Mouse (Mus musculus) lung, postnatal 4 days (tissue): Measurements from ENCODE around the gene Mettl27.
"Not testable (repeated sequence)": the region's sequence is repeated elsewhere in the genome, so short reads cannot be mapped to it uniquely, and the experiment has no call there.

ENCODE experiments used
- DNase-seq, 2 experiments: peaks; one replicate each; pipeline ENCODE4 v3.0.0; 2021

Gene Mettl27

GRCm38 (mm10) chr5:134959114-134959513 is 26.9 kb downstream of the Mettl27 start:
- DNase-seq = no peak

- no peak for DNase-seq
Measured at GRCm38 (mm10) chr5:134960430-134960829, 28.3 kb downstream of the Mettl27 start.

- no peak for DNase-seq
Measured at GRCm38 (mm10) chr5:134961519-134961918, 29.4 kb downstream of the Mettl27 start.

DNA sequence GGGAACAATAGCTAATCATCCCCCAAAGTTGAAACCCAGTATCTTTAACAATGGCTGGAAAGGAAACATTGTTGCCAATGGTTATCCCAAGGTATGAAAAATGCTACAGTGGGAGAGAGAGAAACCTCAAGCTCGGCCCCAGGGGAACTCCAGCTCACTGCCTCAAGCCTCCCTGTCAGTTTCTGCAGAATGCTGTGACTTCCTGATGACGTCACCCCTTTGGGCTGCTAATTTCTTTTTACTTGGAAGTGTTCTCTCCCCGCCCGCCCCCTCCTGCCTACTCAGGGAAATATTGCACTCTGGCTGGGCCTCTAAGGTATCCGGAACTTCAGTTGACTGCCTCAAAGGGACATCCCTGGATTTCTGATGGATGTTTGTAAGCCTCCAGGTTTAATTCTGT is 31.4 kb downstream of the Mettl27 start:
- peak; percentile 74 to 77 for DNase-seq

GRCm38 (mm10) chr5:134964655-134965054 is 32.5 kb downstream of the Mettl27 start:
- DNase-seq = not testable (repeated sequence)

DNA sequence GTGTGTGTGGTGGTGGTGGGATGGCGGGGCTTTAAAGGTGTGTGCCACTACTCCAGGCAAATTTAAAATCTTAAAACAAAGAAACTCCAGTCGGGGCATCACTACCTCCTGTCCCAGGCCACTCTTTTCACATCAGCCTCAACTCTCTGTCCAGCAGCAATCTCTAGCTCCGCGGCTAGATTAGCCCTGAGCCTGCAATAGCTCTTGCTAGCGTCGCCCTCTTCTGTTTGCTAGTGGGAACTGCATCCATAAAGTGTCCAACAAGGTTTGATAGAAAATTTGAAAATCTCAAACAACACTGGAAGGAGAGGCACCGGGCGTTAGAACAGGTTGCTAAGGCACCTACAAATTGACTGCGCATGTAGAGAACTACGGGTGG is 33.3 kb downstream of the Mettl27 start:
- DNase-seq = peak; percentile 65 to 86

DNA sequence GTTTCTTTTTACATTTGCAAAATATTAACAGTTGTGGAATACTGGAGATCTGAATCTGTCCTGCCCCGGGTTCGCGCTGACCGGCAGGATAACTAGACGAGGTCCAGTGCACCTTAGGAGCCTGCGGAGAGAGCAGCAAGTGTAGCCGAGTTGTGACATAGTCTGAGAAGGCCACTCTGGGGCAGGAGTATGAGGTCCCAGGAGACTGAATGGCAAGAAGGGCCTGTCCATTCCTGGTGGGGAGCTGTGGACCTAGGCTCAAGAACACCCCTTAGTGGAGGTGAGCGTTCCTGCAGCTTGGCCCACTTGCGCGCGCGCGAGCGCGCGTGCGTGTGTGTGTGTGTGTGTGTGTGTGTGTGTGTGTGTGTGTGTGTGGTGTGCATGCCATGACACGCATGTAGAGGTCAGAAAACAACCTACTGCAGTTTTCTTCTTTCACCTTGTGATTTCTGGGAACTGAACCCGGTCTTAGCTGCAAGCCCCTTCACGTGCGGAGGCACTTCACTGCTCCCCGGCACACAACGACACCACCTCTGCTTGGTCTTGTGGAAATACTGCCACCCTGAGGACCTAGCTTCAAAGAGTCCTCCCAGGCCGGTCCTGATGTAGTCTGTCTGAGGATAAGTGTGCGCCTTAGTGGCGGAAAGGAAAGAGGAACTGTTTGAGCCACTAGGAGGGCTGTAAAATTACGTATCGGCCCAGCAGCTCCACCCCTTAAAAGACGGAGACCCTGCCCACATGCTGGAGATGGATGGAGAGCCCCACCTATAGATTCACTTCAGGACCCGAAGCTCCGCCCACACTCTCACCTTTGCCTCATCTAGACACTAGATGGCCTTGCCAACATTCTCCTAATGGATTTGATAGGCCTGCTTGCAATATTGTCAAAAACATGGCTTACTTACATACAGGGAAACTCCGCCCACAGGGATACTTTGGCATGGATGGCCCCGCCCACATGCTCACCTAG is 34.0 kb downstream of the Mettl27 start:
- peak; percentile 70 to 81 for DNase-seq

DNA sequence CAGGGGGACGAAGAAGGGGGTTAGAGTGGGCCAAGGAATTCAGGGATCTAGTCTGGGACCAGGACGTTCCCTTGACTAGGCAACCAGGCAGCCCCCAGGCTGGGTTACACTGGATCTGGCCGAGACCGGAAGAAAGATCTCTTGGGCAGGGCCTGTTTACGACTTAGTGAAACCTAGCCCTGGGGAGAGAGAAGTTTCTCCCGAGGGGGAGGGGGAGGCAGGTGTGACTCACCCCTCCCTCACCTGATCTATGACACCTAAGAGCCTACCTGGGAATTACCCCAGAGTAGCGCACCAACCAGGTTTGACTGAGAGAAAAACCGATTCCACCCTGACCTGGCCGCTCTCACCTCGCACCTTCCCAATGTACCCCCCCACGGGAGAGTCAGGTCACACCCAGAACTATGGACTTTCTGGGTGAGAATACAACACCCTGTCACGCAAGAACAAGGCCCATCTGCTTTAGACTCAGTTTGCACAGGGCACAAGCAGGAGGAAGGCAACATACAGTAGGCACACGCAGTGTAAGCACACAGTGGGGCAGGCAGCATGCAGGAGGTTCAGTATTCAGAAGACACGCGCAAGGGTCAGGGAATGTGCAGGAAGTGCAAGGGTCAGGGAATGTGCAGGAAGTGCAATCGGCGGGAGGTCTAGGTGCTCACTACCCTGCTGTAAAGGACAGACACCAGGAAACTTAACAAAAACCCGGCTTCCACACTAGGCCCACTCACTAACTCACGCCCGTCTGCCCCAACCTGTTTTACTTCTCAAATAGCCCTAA is 35.2 kb downstream of the Mettl27 start:
- peak in 1 of 2 experiments; percentile 15 for DNase-seq

DNA sequence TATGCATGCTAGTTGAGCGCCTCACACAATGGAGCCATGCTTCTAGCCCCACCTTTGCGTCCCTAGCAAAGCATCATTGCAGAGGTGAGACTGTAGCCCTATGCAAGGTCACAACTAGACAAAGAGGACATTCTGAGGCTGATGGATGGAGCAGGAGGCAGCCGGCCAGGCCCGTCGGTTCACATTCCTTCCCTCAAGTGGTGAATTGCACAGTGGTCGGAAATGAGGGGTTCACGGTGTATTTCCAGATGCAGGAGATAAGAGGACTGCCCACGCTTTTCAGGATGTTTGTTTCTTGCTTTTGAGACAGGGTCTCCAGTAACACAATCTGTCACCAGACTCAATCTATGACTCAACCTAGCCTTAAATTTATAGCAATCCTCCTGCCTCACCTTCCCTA is 38.5 kb downstream of the Mettl27 start:
- DNase-seq = peak; percentile 55 to 75

- DNase-seq = no peak
Measured at GRCm38 (mm10) chr5:134973081-134973480, 40.9 kb downstream of the Mettl27 start.

DNA sequence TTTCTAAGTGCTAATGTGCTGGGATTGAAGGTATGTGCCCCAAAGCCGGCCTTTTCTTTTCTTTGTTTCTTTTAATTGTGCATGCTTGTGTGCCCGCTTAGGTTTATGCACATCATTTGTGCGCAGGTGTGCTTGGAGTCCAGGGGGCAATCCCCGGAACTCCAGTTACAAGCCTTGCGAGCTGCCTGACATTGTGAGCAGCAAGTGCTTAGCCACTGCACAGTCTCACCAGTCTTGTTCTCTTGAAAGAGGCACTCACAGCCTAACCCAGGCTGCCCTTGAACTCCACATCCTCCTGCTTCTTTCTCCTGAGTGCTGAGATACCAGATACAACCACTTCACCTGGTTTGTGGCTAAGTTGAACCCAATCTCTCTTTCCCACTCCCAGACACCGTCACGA is 41.4 kb downstream of the Mettl27 start:
- peak in 1 of 2 experiments; percentile 55 for DNase-seq

DNA sequence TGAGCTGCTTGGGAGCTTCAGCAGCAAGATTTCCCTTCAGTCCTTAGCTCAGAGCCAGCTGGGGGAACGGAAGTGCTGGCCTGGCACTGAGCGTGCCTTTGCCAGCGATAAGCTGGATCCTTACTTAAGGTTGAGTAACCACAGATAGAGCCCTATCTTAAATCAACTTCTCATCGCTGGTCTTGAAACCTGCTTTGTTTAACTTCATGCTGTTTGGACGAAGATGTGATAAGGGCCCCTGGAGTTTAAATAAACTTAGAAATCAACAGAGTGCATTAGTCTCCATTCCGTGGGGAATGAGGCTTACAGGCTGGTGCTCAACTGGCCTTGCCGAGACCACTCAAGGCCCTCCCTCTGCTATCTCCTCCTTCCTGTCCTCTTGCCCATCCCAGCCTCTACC is 42.1 kb downstream of the Mettl27 start:
- DNase-seq = peak; percentile 37 to 71

DNA sequence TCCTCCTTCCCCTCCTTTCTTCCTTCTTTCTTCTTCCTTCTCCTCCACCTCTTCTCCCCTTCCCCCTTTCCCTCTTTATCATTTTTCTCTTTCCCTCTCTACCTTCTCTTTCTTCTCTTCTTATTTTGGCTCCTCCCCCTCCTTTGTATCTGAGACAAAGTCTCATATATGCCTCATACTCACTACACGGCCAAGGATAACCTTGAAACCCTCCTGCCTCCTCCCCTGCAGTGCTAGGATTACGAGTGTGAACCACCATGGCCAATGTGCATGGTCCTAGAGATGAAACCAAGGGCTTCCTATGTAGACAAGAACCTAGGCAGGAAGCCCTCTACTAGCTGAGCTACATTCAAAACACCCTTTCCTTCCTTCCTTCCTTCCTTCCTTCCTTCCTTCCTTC is 42.8 kb downstream of the Mettl27 start:
- DNase-seq = no peak

GRCm38 (mm10) chr5:134976164-134976563 is 44.0 kb downstream of the Mettl27 start:
- DNase-seq = no peak

DNA sequence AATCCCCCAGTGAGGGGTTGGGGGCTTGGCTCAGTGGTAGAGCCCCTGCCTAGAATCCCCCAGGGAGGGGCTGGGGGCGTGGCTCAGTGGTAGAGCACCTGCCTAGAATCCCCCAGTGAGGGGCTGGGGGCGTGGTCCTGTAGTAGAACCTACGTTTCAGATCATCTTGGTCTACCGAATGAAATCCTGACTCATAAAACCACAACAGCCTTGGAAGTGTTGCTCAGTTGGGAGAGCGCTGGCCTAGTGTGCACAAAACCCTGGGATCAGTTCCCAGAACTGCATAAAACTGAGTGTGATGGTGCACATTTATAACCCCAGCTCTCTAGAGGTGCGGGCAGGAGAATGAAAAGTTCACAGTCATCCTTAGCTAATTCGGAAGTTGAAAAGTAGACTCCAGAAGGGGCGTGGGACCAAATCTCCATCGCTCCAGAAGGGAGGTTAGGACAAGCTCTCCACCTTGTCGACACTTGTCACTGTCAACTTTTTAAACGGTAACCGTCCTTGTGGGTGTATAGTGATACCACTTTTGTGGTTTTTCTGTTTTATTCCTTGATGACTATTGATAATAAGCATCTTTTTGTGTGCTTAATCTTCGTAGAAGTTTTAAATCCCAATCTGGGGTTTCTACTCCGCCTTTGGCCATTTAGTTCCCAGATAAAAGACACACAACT is 44.5 kb downstream of the Mettl27 start:
- DNase-seq = no peak

- no peak for DNase-seq
Measured at GRCm38 (mm10) chr5:134977837-134978236, 45.7 kb downstream of the Mettl27 start.

GRCm38 (mm10) chr5:134981149-134981548 is 49.0 kb downstream of the Mettl27 start:
- DNase-seq = no peak

DNA sequence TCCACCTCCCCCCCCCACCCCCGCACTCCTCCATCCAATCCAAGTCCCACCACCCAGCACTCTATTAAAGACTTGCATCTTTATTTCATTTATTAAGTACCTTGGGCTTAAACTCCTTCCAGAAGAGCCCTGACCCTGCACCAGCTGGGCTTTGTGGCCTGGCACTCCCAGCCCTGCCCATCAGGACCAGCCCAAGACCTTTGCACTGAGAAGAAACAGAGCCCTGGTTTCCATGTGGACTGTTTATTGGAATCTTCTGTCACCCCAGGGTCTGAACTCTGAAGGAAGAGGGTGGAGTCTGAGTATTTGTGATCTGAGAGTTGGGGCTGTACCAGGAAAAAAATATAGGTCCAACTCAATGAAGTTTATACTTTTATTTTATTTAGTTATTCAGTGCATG is 50.9 kb downstream of the Mettl27 start:
- no peak for DNase-seq

DNA sequence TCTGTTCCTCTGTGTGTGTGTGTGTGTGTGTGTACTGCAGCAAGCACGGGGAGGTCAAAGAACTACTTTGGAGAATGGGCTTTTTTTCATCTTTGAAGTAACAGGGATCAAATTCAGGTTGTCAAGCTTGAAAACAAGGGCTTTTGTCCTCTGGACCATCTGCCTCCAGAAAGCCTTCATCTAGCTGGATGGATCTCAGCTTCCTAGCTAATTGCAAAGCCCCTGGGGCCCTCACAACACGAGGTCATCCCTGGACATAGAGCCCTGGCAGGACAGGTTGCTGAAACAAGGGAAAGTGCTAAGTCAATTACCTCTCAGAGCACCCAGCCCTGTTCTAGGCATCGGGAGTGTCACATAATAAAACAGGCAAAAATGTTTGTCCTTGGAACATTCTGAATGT is 51.6 kb downstream of the Mettl27 start:
- no peak for DNase-seq

GRCm38 (mm10) chr5:134985633-134986297 is 53.6 kb downstream of the Mettl27 start, which contains the start of gene Cldn3:
Gene Cldn3, plus strand, starts transcription at chr5:134986214.
- DNase-seq = peak; percentile 84 to 93

DNA sequence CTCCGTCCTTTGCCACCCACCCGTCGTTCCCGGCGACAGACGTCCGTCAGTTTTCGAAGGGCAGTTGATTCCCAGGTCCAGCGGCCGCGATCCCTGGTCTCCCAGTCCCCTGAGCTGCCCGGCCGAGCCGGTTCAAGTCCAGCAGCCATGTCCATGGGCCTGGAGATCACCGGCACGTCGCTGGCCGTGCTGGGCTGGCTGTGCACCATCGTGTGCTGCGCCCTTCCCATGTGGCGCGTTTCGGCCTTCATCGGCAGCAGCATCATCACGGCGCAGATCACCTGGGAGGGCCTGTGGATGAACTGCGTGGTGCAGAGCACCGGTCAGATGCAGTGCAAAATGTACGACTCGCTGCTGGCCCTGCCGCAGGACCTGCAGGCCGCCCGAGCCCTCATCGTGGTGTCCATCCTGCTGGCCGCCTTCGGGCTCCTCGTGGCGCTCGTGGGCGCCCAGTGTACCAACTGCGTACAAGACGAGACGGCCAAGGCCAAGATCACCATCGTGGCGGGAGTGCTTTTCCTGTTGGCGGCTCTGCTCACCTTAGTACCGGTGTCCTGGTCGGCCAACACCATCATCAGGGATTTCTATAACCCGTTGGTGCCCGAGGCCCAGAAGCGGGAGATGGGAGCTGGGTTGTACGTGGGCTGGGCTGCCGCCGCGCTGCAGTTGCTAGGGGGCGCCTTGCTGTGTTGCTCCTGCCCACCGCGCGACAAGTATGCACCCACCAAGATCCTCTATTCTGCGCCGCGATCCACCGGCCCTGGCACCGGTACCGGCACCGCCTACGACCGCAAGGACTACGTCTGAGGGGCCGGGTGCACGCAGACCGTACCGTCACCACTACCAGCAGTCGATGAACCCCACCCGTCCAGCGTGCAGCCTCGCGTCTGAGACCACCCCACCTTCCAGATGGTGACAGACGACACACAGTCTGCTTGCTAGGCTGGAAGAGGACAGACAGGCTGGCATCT is 54.4 kb downstream of the Mettl27 start:
- DNase-seq = peak; percentile 47 to 56
